Mouse (Mus musculus): ENCODE data around the gene Comp.
A peak's percentile ranks its signal among the peaks of the same experiment; 100 is the strongest.

Gene Comp

GRCm38 (mm10) chr8:70376275-70376741 is 3.0 kb downstream of the Comp start:
- peak overlapping the region; percentile 84 for H3K4me3 ChIP-seq (replicated peaks; ENCODE audit: low read length)
- no peaks in the 10 kb centered on the region for H3K9me3 ChIP-seq (ENCODE audit: low read length)
- peaks cover 95% of the 10 kb centered on the region for H3K27me3 ChIP-seq (ENCODE audit: insufficient read depth, low read length)
- H3K4me1 ChIP-seq (replicated peaks; ENCODE audit: low read depth, low read length): peaks cover 55% of the 10 kb centered on the region
- no peak for TF ChIP-seq NANOG (IDR thresholded peaks at IDR 0.05; ENCODE audit: borderline replicate concordance, low read length)
- TF ChIP-seq CTCF (conservative IDR thresholded peaks at IDR 0.05; ENCODE audit: low read length): no peak
- no peak for TF ChIP-seq POU5F1 (IDR thresholded peaks at IDR 0.05; ENCODE audit: borderline replicate concordance, low read length)
- H3K36me3 ChIP-seq (ENCODE audit: insufficient read depth, low read length): no peaks in the 10 kb centered on the region

- TF ChIP-seq NANOG (IDR thresholded peaks at IDR 0.05; ENCODE audit: borderline replicate concordance, low read length) (no peak), POU5F1 (IDR thresholded peaks at IDR 0.05; ENCODE audit: borderline replicate concordance, low read length) (no peak), CTCF (conservative IDR thresholded peaks at IDR 0.05; ENCODE audit: low read length) (no peak)
- Histone ChIP-seq H3K36me3 (ENCODE audit: insufficient read depth, low read length) (no peaks in the 10 kb centered on the region), H3K9me3 (ENCODE audit: low read length) (no peaks in the 10 kb centered on the region), H3K4me3 (replicated peaks; ENCODE audit: low read length) (peak overlapping the region; percentile 84; the same call in 1 of the 2 replicates), H3K4me1 (replicated peaks; ENCODE audit: low read depth, low read length) (peaks cover 55% of the 10 kb centered on the region), H3K27me3 (ENCODE audit: insufficient read depth, low read length) (peaks cover 91% of the 10 kb centered on the region)
Observed at GRCm38 (mm10) chr8:70377049-70377448, 3.7 kb downstream of the Comp start.

GRCm38 (mm10) chr8:70380069-70380468 is 6.7 kb downstream of the Comp start:
- no peaks in the 10 kb centered on the region for H3K9me3 ChIP-seq (ENCODE audit: low read length)
- H3K4me1 ChIP-seq (replicated peaks; ENCODE audit: low read depth, low read length): peaks cover 37% of the 10 kb centered on the region
- H3K27me3 ChIP-seq (ENCODE audit: insufficient read depth, low read length): peaks cover 62% of the 10 kb centered on the region
- H3K4me3 ChIP-seq (replicated peaks; ENCODE audit: low read length): no peak overlapping the region
- TF ChIP-seq NANOG (IDR thresholded peaks at IDR 0.05; ENCODE audit: borderline replicate concordance, low read length) (no peak), CTCF (conservative IDR thresholded peaks at IDR 0.05; ENCODE audit: low read length) (no peak), POU5F1 (IDR thresholded peaks at IDR 0.05; ENCODE audit: borderline replicate concordance, low read length) (no peak)
- no peaks in the 10 kb centered on the region for H3K36me3 ChIP-seq (ENCODE audit: insufficient read depth, low read length)

GRCm38 (mm10) chr8:70383287-70383686 is 9.9 kb downstream of the Comp start:
- H3K36me3 ChIP-seq (ENCODE audit: insufficient read depth, low read length): peaks cover 13% of the 10 kb centered on the region
- H3K4me1 ChIP-seq (replicated peaks; ENCODE audit: low read depth, low read length): peaks cover 37% of the 10 kb centered on the region
- no peak for TF ChIP-seq POU5F1 (IDR thresholded peaks at IDR 0.05; ENCODE audit: borderline replicate concordance, low read length)
- peak; percentile 90 for TF ChIP-seq CTCF (conservative IDR thresholded peaks at IDR 0.05; ENCODE audit: low read length)
- H3K27me3 ChIP-seq (ENCODE audit: insufficient read depth, low read length): peaks cover 30% of the 10 kb centered on the region
- H3K4me3 ChIP-seq (replicated peaks; ENCODE audit: low read length): no peak overlapping the region
- H3K9me3 ChIP-seq (ENCODE audit: low read length): no peaks in the 10 kb centered on the region

GRCm38 (mm10) chr8:70389678-70390077 is 16.3 kb downstream of the Comp start:
- peaks cover 29% of the 10 kb centered on the region for H3K4me1 ChIP-seq (replicated peaks; ENCODE audit: low read depth, low read length)
- H3K27me3 ChIP-seq (ENCODE audit: insufficient read depth, low read length): no peaks in the 10 kb centered on the region
- no peak for TF ChIP-seq CTCF (conservative IDR thresholded peaks at IDR 0.05; ENCODE audit: low read length)
- no peak overlapping the region for H3K4me3 ChIP-seq (replicated peaks; ENCODE audit: low read length)
- H3K9me3 ChIP-seq (ENCODE audit: low read length): no peaks in the 10 kb centered on the region
- peaks cover 19% of the 10 kb centered on the region for H3K36me3 ChIP-seq (ENCODE audit: insufficient read depth, low read length)

GRCm38 (mm10) chr8:70393087-70393486 is 19.7 kb downstream of the Comp start:
- Histone ChIP-seq H3K36me3 (ENCODE audit: insufficient read depth, low read length) (peaks cover 7% of the 10 kb centered on the region), H3K4me1 (replicated peaks; ENCODE audit: low read depth, low read length) (peaks cover 14% of the 10 kb centered on the region), H3K4me3 (replicated peaks; ENCODE audit: low read length) (peak overlapping the region; percentile 41; the same call in 1 of the 2 replicates), H3K27me3 (ENCODE audit: insufficient read depth, low read length) (no peaks in the 10 kb centered on the region), H3K9me3 (ENCODE audit: low read length) (no peaks in the 10 kb centered on the region)
- TF ChIP-seq CTCF (conservative IDR thresholded peaks at IDR 0.05; ENCODE audit: low read length): peak; percentile 55
- no peak for TF ChIP-seq POU5F1 (IDR thresholded peaks at IDR 0.05; ENCODE audit: borderline replicate concordance, low read length)
- no peak for TF ChIP-seq NANOG (IDR thresholded peaks at IDR 0.05; ENCODE audit: borderline replicate concordance, low read length)

GRCm38 (mm10) chr8:70394269-70394998 is 21.1 kb downstream of the Comp start:
- no peaks in the 10 kb centered on the region for H3K27me3 ChIP-seq (ENCODE audit: insufficient read depth, low read length)
- peaks cover 18% of the 10 kb centered on the region for H3K4me1 ChIP-seq (replicated peaks; ENCODE audit: low read depth, low read length)
- H3K36me3 ChIP-seq (ENCODE audit: insufficient read depth, low read length): peaks cover 7% of the 10 kb centered on the region
- TF ChIP-seq NANOG (IDR thresholded peaks at IDR 0.05; ENCODE audit: borderline replicate concordance, low read length): no peak
- no peak for TF ChIP-seq POU5F1 (IDR thresholded peaks at IDR 0.05; ENCODE audit: borderline replicate concordance, low read length)
- no peak for TF ChIP-seq CTCF (conservative IDR thresholded peaks at IDR 0.05; ENCODE audit: low read length)
- no peaks in the 10 kb centered on the region for H3K9me3 ChIP-seq (ENCODE audit: low read length)
- no peak overlapping the region for H3K4me3 ChIP-seq (replicated peaks; ENCODE audit: low read length)

- Histone ChIP-seq H3K9me3 (ENCODE audit: low read length) (no peaks in the 10 kb centered on the region), H3K36me3 (ENCODE audit: insufficient read depth, low read length) (peaks cover 3% of the 10 kb centered on the region; the same call in 1 of the 2 replicates), H3K4me1 (replicated peaks; ENCODE audit: low read depth, low read length) (peaks cover 18% of the 10 kb centered on the region), H3K27me3 (ENCODE audit: insufficient read depth, low read length) (no peaks in the 10 kb centered on the region), H3K4me3 (replicated peaks; ENCODE audit: low read length) (no peak overlapping the region)
- TF ChIP-seq POU5F1 (IDR thresholded peaks at IDR 0.05; ENCODE audit: borderline replicate concordance, low read length): no peak
- no peak for TF ChIP-seq NANOG (IDR thresholded peaks at IDR 0.05; ENCODE audit: borderline replicate concordance, low read length)
- no peak for TF ChIP-seq CTCF (conservative IDR thresholded peaks at IDR 0.05; ENCODE audit: low read length)
Observed at GRCm38 (mm10) chr8:70395649-70396048, 22.3 kb downstream of the Comp start.

GRCm38 (mm10) chr8:70396184-70396583 is 22.8 kb downstream of the Comp start:
- TF ChIP-seq NANOG (IDR thresholded peaks at IDR 0.05; ENCODE audit: borderline replicate concordance, low read length): no peak
- TF ChIP-seq POU5F1 (IDR thresholded peaks at IDR 0.05; ENCODE audit: borderline replicate concordance, low read length): no peak
- TF ChIP-seq CTCF (conservative IDR thresholded peaks at IDR 0.05; ENCODE audit: low read length): no peak
- Histone ChIP-seq H3K4me1 (replicated peaks; ENCODE audit: low read depth, low read length) (peaks cover 18% of the 10 kb centered on the region), H3K9me3 (ENCODE audit: low read length) (no peaks in the 10 kb centered on the region), H3K4me3 (replicated peaks; ENCODE audit: low read length) (no peak overlapping the region), H3K27me3 (ENCODE audit: insufficient read depth, low read length) (no peaks in the 10 kb centered on the region), H3K36me3 (ENCODE audit: insufficient read depth, low read length) (no peaks in the 10 kb centered on the region)
